Mouse (Mus musculus) limb, embryonic 15.5 days (tissue): ENCODE results near the gene Fxyd3. TPM values are rescaled to one million over a fixed set of nuclear protein-coding genes. Genes with fewer than 3 reads are reported as not detected.

Experiments
- ATAC-seq: fragments of 200-750 bp; cut with Nextera tagmentation; 2 replicates; pipeline ENCODE4 v1.8.0; 2017; ENCODE audit warnings: low read depth, moderate TSS enrichment; ENCODE audit not compliant: insufficient number of reproducible peaks, low FRiP score, low TSS enrichment
- H3K27ac ChIP-seq: fragments of 300-500 bp; sonication (generic); 2 replicates; pipeline ENCODE4 v1.5.1; 2015; ENCODE audit warnings: moderate library complexity, mild to moderate bottlenecking, inconsistent platforms
- H3K27me3 ChIP-seq: fragments of 300-500 bp; sonication (generic); 2 replicates; pipeline ENCODE4 v1.6.1; 2015; ENCODE audit warnings: inconsistent platforms
- H3K36me3 ChIP-seq: fragments of 300-500 bp; sonication (generic); 2 replicates; pipeline ENCODE4 v1.6.1; 2015; ENCODE audit warnings: inconsistent platforms
- H3K4me1 ChIP-seq: fragments of 300-500 bp; sonication (generic); 2 replicates; pipeline ENCODE4 v1.6.1; 2015; ENCODE audit warnings: inconsistent platforms
- H3K4me2 ChIP-seq: fragments of 300-500 bp; sonication (generic); 2 replicates; pipeline ENCODE4 v1.6.1; 2015; ENCODE audit warnings: mild to moderate bottlenecking, inconsistent platforms
- H3K4me3 ChIP-seq: fragments of 300-500 bp; sonication (generic); 2 replicates; pipeline ENCODE4 v1.5.1; 2015; ENCODE audit warnings: mild to moderate bottlenecking, inconsistent platforms
- H3K9ac ChIP-seq: fragments of 300-500 bp; sonication (generic); 2 replicates; pipeline ENCODE4 v1.6.1; 2015; ENCODE audit warnings: inconsistent platforms
- H3K9me3 ChIP-seq: fragments of 300-500 bp; sonication (generic); 2 replicates; pipeline ENCODE4 v1.6.1; 2016; ENCODE audit warnings: inconsistent platforms
- WGBS: fragments of 180-500 bp; shearing (Covaris S2); methylation state at CpG from one replicate; pipeline ENCODE4 v1.1.7; 2015; 5-methylcytosine and 5-hydroxymethylcytosine counted together
- polyA plus RNA-seq: library from polyadenylated mRNA; unstranded; fragments of >200 nt; fragmentation: Nextera tagmentation; extraction: Ambion mirVana; gene quantifications from 2 replicates; pipeline ENCODE4 v1.2.1, GENCODE M21; 2015

The Fxyd3 gene
- polyA plus RNA-seq, 1 experiment from 2014 or later: 91.8 TPM

DNA sequence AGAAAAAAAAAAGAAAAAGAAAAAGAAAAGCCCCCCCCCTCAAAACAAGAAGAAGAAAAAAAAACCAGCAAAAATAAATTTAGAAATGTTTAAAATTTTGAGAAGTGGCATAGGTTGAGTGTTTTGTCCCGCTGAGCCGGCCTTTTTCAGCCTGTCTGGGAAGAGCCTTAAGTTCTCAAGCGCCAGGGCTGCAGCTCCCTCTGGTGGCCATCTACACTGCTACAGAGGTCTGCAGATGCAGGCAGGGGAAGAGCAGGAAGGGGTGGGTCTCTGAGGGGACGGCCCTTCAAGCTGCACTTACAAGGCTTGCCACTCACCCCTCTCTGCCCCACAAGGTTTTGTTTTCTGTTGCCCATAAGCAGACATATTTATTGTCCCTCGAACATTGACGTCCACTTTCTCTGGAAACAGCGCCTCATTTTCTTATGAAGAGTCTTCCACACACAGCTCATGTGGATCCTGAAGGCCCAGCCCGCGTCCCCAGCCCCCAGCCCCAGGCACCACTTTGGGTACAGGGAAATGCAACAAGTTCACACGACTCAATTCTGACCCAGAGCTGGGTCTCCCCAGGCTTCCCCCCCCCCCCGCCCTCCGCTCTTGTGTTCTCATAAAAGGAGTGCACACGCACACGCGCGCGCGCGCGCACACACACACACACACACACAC, 21.2 kb upstream of the Fxyd3 start:
- Histone ChIP-seq H3K27me3 (no peaks in the 10 kb centered on the region), H3K4me2 (peak overlapping the region; percentile 44), H3K9me3 (no peaks in the 10 kb centered on the region), H3K36me3 (no peaks in the 10 kb centered on the region), H3K27ac (no peak overlapping the region), H3K4me1 (peaks cover 8% of the 10 kb centered on the region; the same call in 1 of the 2 replicates), H3K9ac (no peak overlapping the region), H3K4me3 (peak overlapping the region; percentile 23)
- peak; percentile 86 for ATAC-seq
- 39% methylated on average over 19 of the region's 20 CpGs for WGBS

DNA sequence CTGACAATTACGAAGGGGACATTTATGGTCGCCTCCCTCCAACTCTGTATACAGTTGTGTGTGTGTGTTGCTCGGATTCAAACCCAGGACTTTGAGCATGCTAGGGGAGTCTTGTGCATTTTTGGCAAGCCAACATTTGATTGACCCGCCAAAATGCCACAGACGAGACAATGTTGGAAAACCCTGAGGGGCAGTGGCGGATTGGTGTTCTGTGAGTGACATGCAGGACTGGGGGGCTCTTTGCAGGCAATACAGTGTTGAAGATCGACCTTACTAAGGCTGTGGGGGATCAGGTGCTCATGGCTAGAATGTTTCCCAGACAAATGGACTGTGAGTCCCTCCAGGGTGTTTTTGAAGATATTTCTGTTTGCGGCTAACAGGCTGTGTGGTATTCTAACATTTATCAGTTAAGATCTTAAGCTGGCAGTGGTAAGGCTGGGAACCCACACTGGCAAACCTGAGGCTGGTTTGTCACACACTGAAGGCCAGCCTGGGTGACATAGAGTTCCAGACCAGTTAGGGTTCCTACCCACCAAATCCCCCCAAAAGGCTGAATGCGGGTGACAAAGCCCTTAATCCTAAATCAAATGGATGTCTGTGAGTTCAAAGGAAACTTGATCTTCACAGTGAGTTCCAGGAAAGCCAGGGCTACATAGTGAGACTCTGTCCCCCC, 20.5 kb upstream of the Fxyd3 start:
- no peaks in the 10 kb centered on the region for H3K27me3 ChIP-seq

DNA sequence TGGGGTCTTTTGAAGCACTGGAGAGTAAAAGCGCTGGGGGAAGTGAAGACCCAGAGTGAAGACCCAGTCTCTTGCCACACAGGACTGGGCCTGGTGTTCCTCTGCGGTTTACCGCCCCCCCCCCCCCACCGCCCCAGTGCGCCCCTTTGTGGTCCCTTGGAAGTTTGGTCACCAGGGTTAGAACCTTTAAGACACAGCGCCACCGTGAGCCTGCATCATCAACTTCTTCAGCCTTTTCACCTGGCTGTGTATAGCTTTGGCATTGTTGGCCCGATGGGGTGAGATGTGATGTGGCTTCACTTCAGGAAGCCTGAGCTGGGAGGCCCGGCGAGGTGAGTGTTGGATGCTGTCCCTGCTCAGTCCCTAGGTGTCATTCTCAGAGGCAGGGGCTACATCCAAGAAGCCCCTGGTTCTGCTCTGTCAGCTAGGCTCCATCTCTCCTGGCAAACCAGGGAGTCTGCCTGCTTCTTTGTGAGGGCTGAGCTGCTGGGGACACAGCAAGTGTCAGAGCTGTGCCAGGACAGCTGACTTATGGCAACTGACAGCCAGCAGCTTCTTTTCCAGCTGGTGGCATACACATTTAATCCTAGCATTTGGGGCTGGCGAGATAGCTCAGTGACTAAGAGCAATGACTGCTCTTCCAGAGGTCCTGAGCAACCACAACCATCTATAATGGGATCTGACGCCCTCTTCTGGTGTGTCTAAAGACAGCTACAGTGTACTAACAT, 18.4 kb upstream of the Fxyd3 start:
- H3K27ac ChIP-seq: no peak overlapping the region

More for the DNA sequence above, 20.5 kb upstream of the Fxyd3 start:
- H3K9ac ChIP-seq: no peak overlapping the region
- no peak overlapping the region for H3K27ac ChIP-seq
- H3K9me3 ChIP-seq: no peaks in the 10 kb centered on the region
- ATAC-seq: no peak
- H3K4me2 ChIP-seq: no peak overlapping the region
- H3K4me1 ChIP-seq: peaks cover 8% of the 10 kb centered on the region; the same call in 1 of the 2 replicates
- H3K36me3 ChIP-seq: no peaks in the 10 kb centered on the region
- WGBS: 67% methylated on average over 9 of the region's 9 CpGs
- H3K4me3 ChIP-seq: no peak overlapping the region

DNA sequence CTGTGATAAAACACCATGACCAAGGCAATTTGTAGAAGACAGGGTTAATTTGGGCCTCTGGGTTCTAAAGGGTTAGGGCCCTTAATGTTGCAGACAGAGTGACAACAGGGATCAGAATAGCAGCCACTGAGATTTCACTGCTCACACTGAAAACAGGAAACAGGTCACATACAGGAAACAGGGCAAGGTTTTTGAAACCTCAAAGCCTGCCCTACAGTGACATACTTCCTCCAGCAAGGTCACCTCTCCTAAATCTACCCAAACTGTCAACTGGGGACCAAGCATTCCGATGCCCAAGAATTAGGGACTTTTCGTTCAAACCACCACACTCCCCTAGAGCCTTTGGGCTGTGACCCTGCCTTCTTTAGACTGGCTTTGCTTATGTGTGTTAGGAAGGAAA, 13.2 kb upstream of the Fxyd3 start:
- Histone ChIP-seq H3K27me3 (no peaks in the 10 kb centered on the region), H3K4me2 (no peak overlapping the region), H3K27ac (no peak overlapping the region), H3K4me1 (0 out of 2 replicates have a peak, but pooled peaks cover 11% of the 10 kb centered on the region), H3K36me3 (no peaks in the 10 kb centered on the region), H3K9me3 (no peaks in the 10 kb centered on the region), H3K4me3 (no peak overlapping the region), H3K9ac (no peak overlapping the region)
- 71% methylated on average over 2 of the region's 2 CpGs for WGBS
- no peak for ATAC-seq

More for the DNA sequence above, 18.4 kb upstream of the Fxyd3 start:
- Histone ChIP-seq H3K4me2 (no peak overlapping the region), H3K27me3 (no peaks in the 10 kb centered on the region), H3K36me3 (no peaks in the 10 kb centered on the region), H3K4me1 (peaks cover 8% of the 10 kb centered on the region; the same call in 1 of the 2 replicates), H3K9ac (no peak overlapping the region), H3K4me3 (no peak overlapping the region), H3K9me3 (no peaks in the 10 kb centered on the region)
- ATAC-seq: no peak
- WGBS: 23% methylated on average over 12 of the region's 12 CpGs

DNA sequence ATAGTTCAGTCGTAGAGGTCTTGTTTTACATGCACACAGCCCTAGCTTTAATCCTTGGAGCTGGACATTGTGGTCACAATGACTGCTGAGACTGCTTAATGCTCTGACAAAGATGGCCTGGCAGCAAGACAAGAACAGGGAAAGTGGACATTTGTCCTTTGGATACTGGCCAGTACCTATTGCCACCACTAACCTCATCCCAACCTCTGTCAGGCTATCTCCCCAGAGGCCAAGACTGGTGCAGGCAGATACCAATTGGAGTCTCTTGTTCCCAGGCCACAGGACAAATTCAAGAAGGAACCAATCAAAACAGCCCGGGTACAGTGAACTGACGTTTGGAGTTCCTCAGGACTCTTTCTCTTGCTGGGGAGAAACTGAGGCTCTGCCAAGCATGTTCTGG, 11.7 kb upstream of the Fxyd3 start:
- Histone ChIP-seq H3K4me1 (0 out of 2 replicates have a peak, but pooled peaks cover 13% of the 10 kb centered on the region), H3K27ac (no peak overlapping the region), H3K4me3 (no peak overlapping the region), H3K36me3 (no peaks in the 10 kb centered on the region), H3K27me3 (no peaks in the 10 kb centered on the region), H3K9ac (no peak overlapping the region), H3K4me2 (no peak overlapping the region), H3K9me3 (no peaks in the 10 kb centered on the region)
- WGBS: 55% methylated on average over 3 of the region's 3 CpGs
- no peak for ATAC-seq

DNA sequence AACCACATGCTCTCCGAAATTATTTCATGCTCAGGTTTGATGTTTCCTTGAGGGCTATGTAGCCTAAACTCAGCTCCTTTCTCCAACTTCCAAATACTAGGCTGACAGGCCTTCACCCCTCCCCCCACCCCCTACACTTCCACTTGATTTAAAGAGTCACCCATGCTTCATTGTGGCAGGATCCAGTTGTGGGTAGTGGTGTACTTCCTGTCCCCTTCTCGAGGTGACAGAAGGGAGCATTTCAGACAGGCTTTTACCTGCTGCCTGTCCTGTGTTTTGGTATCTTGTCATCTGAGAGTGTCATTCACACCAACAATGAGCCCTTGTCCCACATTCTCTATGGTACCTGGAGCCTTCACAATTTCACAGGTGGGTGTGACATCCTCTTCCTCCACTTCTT, 10.8 kb upstream of the Fxyd3 start:
- Histone ChIP-seq H3K4me2 (no peak overlapping the region), H3K4me1 (peaks cover 19% of the 10 kb centered on the region; the same call in 1 of the 2 replicates), H3K27me3 (no peaks in the 10 kb centered on the region), H3K4me3 (no peak overlapping the region), H3K9ac (no peak overlapping the region), H3K27ac (no peak overlapping the region), H3K9me3 (no peaks in the 10 kb centered on the region), H3K36me3 (no peaks in the 10 kb centered on the region)
- ATAC-seq: no peak
- 44% methylated on average over 2 of the region's 2 CpGs for whole genome bisulfite sequencing

DNA sequence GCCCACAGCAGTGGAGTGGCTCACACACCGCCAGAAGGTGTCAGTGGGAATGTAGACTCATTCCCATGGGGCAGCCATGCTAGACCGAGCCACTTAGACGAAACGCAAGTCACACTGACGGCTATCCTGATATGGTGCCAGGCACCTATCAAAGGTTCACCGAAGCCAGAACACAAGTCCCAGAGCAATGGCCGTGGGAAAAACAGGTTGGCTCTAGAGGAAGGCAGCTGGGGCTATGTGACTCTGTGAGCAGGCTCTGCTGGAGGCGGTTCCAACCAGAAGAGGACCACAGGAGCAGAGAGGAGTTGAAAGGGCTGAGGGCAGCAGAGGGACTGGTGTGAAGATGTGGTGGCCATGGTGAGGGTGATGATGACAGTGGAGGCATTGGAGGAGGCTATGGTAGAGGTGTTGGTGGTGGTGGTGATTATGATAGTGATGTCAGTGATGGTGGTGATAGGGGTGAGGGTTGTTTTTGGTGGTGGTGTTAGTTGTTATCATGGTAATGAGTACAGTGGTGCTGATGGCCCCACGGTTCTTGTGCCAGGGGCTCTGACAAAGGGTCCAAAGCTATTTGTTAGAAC, 9.8 kb upstream of the Fxyd3 start:
- H3K27ac ChIP-seq: no peak overlapping the region

DNA sequence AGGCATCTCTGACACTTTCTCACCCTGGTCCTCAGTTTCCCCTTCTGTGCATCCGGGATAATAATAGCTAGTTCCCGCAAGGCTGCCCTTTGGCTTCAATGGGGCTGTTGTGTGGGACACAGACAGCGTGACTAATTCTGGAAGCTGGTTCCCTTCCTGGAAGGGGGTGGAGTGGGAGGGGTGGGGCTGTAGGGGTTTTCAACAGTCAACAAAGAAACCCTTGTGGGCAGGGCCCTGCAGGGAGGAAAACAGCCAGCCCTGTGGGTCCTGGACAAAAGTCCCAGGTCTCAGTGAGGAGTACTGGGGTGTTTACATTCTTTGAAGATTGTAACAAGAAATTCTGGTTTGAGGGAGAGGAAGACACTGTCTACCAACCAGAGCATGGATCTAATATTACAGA, 8.7 kb upstream of the Fxyd3 start:
- Histone ChIP-seq H3K36me3 (no peaks in the 10 kb centered on the region), H3K27me3 (no peaks in the 10 kb centered on the region), H3K9me3 (no peaks in the 10 kb centered on the region), H3K4me2 (no peak overlapping the region), H3K27ac (peak overlapping the region; percentile 43), H3K4me3 (no peak overlapping the region), H3K4me1 (peaks cover 19% of the 10 kb centered on the region; the same call in 1 of the 2 replicates), H3K9ac (no peak overlapping the region)
- no peak for ATAC-seq
- 50% methylated on average over 3 of the region's 3 CpGs for WGBS

More for the DNA sequence above, 9.8 kb upstream of the Fxyd3 start:
- Histone ChIP-seq H3K9ac (no peak overlapping the region), H3K4me3 (no peak overlapping the region), H3K27me3 (no peaks in the 10 kb centered on the region), H3K9me3 (no peaks in the 10 kb centered on the region), H3K36me3 (no peaks in the 10 kb centered on the region), H3K4me2 (no peak overlapping the region), H3K4me1 (peaks cover 19% of the 10 kb centered on the region; the same call in 1 of the 2 replicates)
- no peak for ATAC-seq
- 91% methylated on average over 9 of the region's 9 CpGs for WGBS

DNA sequence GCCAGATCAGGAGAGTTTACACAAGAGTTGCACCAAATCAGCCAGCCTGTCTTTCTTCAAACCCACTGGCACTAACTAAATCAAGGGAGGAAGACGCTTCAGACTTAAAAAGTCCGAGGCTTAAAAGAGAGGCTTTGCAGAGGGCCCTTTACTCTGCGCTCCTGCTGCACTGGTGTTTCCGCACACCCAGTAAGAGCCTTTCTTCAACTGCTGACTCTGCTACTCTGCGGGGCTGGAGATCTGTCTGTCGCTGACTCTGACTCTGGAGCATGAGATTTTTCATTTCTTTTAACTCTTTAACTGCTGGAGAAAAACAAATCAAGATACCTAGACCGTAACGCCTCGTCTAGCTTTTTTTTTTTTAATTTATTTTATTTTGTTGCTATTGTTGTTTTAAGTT, 7.6 kb upstream of the Fxyd3 start:
- 47% methylated on average over 9 of the region's 9 CpGs for WGBS
- Histone ChIP-seq H3K27me3 (no peaks in the 10 kb centered on the region), H3K9me3 (no peaks in the 10 kb centered on the region), H3K9ac (no peak overlapping the region), H3K36me3 (no peaks in the 10 kb centered on the region), H3K4me2 (no peak overlapping the region), H3K27ac (0 out of 2 replicates have a peak overlapping the region, but pooled peaks have one; percentile 27), H3K4me3 (no peak overlapping the region), H3K4me1 (peaks cover 19% of the 10 kb centered on the region; the same call in 1 of the 2 replicates)
- ATAC-seq: no peak

DNA sequence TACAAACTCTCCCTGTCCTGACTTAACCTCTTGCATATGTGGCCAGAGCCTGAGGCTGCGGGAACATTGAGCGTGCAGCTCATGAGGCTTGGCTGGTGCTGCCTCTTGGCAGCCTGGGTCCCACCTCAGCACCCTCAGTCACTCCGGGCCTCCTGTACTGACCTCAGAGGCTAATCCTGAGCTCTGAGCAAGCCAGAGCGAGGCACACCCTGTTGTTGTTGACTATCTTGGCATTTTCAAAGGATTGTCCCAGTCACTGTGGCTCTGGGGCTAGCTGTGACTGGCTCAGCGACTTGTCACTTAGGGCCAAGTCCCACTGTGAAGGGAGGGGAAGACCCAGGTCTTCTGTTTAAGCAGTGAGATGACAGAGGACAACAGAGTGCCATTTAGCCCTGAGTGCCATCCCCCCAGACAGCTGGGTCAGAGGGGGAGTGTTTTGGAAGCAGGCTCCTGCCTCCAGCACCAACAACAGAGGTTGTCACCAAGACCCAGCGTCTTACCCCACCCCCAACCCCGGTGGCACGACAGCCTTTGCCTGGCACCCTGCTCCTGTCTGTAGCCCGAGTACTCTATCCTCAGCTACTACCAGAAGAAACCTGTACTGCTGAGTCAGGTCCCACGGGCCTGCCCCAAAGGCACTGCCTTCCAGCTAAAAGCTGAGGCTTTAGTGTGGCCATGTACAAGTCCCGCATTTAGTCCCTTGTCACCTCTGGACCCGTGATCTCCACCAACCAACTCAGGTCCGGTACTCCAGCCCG, 6.5 kb upstream of the Fxyd3 start:
- ATAC-seq: peak; percentile 21; the same call in 1 of the 2 replicates
- Histone ChIP-seq H3K36me3 (no peaks in the 10 kb centered on the region), H3K4me1 (peaks cover 21% of the 10 kb centered on the region; the same call in 1 of the 2 replicates), H3K27me3 (no peaks in the 10 kb centered on the region), H3K9me3 (no peaks in the 10 kb centered on the region), H3K27ac (no peak overlapping the region), H3K9ac (no peak overlapping the region), H3K4me3 (no peak overlapping the region), H3K4me2 (no peak overlapping the region)
- 56% methylated on average over 14 of the region's 14 CpGs for WGBS

DNA sequence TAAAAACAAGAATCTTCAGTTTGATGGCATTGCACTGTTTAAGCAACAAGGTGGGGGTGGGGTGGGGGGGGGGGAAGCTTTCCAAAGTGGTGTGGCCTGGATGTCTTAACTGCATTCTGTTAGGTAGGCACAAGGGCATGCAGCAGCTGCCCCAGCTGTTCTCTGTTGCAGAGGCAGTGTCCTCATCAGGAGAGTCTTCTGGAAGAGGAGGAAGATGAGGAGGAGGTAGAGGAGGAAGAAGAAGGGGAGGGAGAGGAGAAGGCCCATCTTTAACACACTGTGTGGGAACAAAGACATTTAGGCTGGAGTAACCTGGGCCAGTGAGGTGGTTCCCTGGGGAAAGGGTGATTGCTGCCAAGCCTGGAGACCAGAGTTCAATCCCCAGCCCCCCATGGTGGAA, 5.6 kb upstream of the Fxyd3 start:
- H3K4me2 ChIP-seq: no peak overlapping the region

More for the DNA sequence above, 5.6 kb upstream of the Fxyd3 start:
- no peak overlapping the region for H3K4me3 ChIP-seq
- no peaks in the 10 kb centered on the region for H3K36me3 ChIP-seq
- no peak overlapping the region for H3K27ac ChIP-seq
- no peak overlapping the region for H3K9ac ChIP-seq
- H3K27me3 ChIP-seq: no peaks in the 10 kb centered on the region
- H3K9me3 ChIP-seq: no peaks in the 10 kb centered on the region
- ATAC-seq: no peak
- H3K4me1 ChIP-seq: peaks cover 30% of the 10 kb centered on the region
